Mouse (Mus musculus) CD4-positive, CD25-positive, alpha-beta regulatory T cell, adult 4 months (primary cell): ENCODE data around the gene Pum1. TPM values are rescaled to one million over a fixed set of nuclear protein-coding genes. Genes with fewer than 3 reads are reported as not detected.

Source experiments
- ATAC-seq: one replicate; pipeline ENCODE4 v1.8.0; 2017
- polyA plus RNA-seq, 2 experiments: library from polyadenylated mRNA; unstranded; fragments of 100-300 nt; shearing (Covaris generic); gene quantifications; one replicate each; pipeline ENCODE4 v1.2.1; 2017

Pum1 gene
- polyA plus RNA-seq, 2 experiments from 2014 or later: 74.0 to 91.3 TPM

DNA sequence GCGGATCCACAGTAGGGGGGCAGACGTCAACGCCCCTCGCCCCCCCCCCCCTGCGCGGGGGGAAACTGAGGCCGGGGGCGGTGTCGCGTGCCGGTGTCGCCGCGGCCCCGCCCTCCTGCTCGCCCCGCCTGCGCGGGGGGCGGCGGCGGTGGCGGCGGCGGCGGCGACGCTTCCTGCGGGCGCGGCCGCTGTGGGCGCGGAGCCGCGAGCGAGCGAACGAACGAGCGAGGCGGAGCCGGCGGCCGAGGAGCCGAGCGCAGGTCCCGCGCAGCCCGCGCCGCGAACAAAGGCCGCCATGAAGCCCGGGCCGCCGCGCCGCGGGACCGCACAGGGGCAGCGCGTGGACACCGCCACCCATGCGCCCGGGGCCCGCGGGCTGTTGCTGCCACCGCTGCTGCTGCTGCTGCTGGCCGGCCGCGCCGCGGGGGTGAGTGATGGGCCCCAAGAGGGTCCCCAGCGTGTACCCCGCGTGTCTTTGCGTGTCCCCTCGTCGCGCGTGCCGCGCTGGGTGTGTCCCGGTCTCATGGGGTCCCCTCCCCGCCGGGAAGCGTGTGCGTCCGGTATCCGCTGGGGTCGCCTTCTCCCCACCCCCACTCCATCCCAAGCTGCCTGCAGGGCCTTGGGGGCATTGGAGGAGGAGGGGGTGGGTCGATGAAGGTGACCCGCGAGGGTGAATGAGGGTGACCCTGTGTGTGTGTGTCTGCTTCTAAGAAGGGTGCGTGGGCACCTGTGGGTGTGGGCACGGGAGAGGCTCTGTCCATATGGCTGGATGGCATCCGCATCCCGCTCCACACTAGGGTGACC lies 129.5 kb downstream of the Pum1 start, which contains the start of gene Sdc3:
TSS of gene Sdc3 (plus strand) at position 162 of the 804 bp plus-strand sequence.
- peak; percentile 65 for ATAC-seq

DNA sequence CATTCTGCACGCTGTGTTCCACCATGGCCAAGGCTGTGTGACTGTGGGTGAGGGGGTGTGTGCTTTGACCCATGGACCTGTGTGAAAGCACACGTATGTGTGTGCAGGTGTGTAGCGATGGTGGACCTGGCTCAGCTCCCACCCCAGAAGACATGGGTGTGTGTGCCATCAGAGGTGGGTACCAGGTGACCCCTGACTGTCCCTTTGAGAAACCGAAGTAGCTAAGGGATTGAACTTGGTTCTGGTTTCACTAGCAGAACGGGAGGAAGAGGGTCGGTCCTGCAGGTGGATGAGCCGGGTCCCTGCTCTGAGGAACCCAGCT lies 130.0 kb downstream of the Pum1 start:
- ATAC-seq: no peak

- no peak for ATAC-seq
Observed at GRCm38 (mm10) chr4:130794771-130795170, 131.7 kb downstream of the Pum1 start.

- ATAC-seq: no peak
Observed at GRCm38 (mm10) chr4:130795970-130796369, 132.8 kb downstream of the Pum1 start.

- ATAC-seq: no peak
Observed at GRCm38 (mm10) chr4:130797201-130798051, 134.3 kb downstream of the Pum1 start.

DNA sequence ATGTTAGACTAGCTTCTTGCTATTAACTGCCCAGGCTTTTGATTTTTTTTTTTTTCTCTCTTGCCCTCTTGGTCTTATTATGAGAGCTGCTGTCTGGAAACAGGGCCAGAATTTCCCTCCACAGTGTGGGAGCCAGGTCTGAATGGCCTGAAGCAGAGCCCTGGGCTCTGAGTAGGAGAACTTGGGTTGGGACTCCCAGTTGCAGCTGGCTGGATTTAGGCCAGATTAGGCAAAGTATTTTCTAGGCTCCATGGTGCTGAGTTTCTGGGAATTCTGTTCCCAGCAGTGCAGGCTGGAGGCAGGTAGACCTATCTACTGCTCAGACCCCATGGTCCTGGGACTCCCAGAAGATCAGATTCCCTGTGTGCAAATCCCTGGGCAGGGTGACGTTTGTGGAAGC lies 135.3 kb downstream of the Pum1 start:
- no peak for ATAC-seq

GRCm38 (mm10) chr4:130799118-130799517 lies 136.0 kb downstream of the Pum1 start:
- ATAC-seq: no peak

- no peak for ATAC-seq
Observed at GRCm38 (mm10) chr4:130799582-130799981, 136.5 kb downstream of the Pum1 start.

DNA sequence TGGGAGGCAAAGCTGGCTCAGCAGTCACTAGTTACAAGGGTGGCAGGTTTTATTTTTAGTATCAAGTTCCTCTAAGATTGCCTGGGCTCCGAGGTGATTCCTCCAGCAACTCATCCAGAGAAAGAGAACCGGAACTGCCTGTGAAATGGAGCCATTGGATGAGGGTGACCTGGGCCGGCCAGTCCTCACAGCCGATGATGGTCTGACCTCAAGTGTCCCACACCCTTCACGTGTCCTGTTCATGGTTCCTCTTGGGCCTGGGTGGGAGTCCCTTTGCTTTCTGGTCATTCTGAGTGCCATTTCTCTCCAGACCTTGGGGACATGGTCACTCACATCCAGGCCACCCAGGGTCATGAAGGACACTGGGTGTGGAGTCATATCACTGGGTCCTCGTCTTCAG lies 137.0 kb downstream of the Pum1 start:
- no peak for ATAC-seq

- ATAC-seq: no peak
Observed at GRCm38 (mm10) chr4:130801198-130801597, 138.1 kb downstream of the Pum1 start.

- peak; percentile 93 for ATAC-seq
Observed at GRCm38 (mm10) chr4:130801624-130802329, 138.7 kb downstream of the Pum1 start.

DNA sequence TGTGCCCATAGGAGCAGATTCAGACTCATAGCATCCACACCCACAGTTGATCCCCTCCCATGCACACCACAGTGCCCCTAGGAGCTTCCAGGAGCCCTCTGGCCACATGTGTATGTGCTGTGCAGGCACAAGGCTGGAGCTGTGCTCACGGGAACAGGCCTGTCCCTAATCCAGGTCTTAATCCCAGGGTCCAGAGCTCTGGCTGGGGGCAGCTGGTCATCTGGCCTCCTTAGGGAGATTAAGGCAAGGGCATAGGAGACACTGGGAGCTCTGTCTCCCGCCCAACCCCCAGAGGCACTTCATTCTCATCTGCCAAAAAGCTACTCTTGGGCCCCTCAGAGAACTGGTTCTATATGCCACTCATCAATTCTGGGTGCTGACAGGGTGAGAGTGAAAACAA lies 140.5 kb downstream of the Pum1 start:
- no peak for ATAC-seq

GRCm38 (mm10) chr4:130804292-130804691 lies 141.2 kb downstream of the Pum1 start:
- ATAC-seq: no peak

GRCm38 (mm10) chr4:130804771-130805361 lies 141.7 kb downstream of the Pum1 start:
- no peak for ATAC-seq

- ATAC-seq: no peak
Observed at GRCm38 (mm10) chr4:130805746-130806145, 142.6 kb downstream of the Pum1 start.

DNA sequence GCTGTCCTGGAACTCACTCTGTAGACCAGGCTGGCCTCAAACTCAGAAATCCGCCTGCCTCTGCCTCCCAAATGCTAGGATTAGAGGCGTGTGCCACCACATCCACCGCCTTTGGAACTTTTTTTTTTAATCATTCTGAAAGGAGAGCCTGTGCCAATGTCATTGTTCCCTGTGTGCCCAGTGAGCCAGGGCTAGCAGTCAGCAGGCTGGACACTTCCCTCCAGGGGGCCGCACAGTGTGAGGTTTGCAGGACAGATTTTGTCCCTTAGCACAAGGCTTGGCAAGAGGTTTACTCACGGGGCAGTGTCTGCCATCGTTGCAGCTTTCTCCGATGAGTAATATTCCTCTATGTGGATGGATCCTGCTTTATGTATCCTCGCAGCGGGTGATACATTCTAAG lies 143.6 kb downstream of the Pum1 start:
- no peak for ATAC-seq

DNA sequence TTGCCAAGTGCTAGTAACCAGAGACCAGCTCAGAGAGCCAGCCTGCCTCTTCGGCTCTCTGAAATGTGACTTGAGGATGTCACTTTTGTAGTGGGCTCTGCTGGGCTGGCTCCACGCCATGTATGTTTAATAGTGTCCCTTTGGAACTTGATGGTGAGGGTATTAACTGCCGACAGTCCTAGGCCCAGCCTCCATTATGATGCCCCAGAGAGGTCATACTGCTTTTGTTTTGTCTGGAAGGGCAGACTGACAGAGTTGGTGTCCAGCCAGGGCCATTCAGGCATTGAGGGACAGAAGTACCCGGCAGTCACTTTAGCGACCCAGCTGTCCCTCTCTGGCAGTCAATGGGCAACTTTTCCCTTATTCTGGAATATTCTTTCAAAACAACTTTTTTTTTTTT lies 146.7 kb downstream of the Pum1 start:
- no peak for ATAC-seq

GRCm38 (mm10) chr4:130810845-130811244 lies 147.7 kb downstream of the Pum1 start:
- no peak for ATAC-seq

- no peak for ATAC-seq
Observed at GRCm38 (mm10) chr4:130811385-130811784, 148.3 kb downstream of the Pum1 start.

- ATAC-seq: no peak
Observed at GRCm38 (mm10) chr4:130813958-130814357, 150.8 kb downstream of the Pum1 start.

- no peak for ATAC-seq
Observed at GRCm38 (mm10) chr4:130814742-130815330, 151.7 kb downstream of the Pum1 start.

GRCm38 (mm10) chr4:130815860-130816259 lies 152.7 kb downstream of the Pum1 start:
- ATAC-seq: no peak
